Mouse (Mus musculus) brain, embryonic 18.5 days (tissue): ENCODE results near the gene Cenpu.
"Not testable (repeated sequence)": the region's sequence is repeated elsewhere in the genome, so short reads cannot be mapped to it uniquely, and the experiment has no call there.

Experiments
- DNase-seq: peaks from one replicate; pipeline ENCODE4 v3.0.0-alpha.2; 2012; ENCODE audit warnings: low read depth, low spot score

Cenpu gene

DNA sequence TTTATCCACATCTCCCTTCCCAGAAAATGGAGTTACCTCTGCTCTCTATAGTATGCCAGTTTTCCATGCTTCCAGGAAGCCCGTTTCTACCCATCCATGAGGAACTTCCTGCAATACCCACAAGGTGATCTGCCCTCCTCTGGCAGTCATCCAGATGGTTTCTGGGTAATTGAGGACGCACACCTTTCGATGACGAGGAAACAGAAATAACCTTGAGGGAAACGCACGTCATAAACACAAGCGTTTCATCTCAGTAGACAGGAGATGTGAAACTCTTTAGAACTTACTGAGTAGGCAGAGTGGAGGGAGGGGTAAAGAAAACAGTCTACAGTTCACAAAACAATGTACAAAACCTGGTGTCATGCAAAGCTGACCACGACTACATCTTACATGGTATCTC is 1.8 kb upstream of the Cenpu start:
- DNase-seq: no peak

DNA sequence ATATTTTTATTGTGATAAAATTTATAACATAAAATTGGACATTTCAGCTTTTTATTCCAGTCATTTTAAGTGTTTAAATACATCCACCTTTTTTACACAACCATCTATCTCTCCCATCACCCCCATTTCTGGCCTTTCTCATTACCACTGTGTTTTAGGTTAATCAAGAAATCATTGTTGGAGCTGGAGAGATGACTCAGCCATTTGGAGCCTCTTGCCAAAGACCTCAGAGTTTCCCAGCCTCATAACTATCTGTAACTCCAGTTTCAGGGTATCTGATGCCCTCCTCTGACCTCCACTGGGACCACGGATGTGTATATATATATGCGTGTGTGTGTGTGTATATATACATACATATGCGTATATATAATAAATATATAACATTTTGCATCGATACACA is 799 bp upstream of the Cenpu start:
- DNase-seq: no peak

DNA sequence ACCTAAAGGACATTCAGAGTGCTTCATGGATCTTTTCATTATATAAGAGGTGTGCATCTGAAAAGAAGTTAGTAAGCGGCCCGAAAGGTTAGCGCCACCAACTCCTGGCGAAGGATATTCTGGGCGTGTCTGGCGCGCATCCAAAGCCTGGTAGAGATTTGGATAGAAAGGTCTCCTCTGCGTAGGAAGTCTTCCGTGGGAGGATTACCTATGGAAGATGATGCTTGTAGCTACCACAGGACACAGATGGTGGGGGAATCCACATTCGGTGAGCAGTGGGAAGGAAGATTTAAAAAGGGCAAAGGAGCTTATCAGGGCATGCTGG is 575 bp downstream of the Cenpu start:
- no peak for DNase-seq

DNA sequence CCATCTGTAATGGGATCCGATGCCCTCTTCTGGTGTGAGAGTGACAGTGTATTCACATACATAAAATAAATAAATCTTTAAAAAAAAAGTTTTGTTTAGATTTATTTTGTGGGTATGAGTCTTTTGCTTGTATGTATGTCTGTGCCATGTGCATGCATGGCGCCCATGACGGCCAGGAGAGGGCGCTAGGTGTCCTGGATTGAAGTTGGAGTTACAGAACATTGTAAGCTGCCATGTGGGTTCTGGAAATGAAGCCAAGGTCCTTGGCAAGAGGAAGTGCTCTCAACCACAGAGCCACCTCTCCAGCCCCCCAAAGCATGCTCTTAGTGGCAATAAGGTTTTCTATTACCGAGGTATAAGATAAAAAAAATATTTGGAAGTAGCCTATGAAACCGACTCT is 7.6 kb downstream of the Cenpu start:
- DNase-seq: no peak

DNA sequence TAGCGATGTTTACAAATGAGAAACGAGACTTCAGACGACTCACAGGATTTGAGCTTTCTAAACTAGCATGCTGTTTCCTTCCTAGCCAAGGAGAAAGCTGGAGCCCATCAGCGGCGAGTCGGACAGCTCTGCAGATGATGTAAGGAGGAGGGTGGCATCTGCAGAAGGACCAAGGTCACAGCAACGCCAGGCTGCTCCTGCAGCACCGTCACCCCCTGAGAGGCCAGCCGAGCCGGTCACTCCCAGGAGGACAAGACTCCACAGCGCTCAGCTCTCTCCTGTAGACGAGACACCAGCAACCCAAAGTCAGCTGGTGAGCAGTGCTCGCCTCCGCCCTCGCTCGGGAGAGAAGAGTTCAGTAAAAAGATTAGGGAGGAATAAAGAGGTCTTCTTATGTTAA is 10.5 kb downstream of the Cenpu start:
- no peak for DNase-seq

DNA sequence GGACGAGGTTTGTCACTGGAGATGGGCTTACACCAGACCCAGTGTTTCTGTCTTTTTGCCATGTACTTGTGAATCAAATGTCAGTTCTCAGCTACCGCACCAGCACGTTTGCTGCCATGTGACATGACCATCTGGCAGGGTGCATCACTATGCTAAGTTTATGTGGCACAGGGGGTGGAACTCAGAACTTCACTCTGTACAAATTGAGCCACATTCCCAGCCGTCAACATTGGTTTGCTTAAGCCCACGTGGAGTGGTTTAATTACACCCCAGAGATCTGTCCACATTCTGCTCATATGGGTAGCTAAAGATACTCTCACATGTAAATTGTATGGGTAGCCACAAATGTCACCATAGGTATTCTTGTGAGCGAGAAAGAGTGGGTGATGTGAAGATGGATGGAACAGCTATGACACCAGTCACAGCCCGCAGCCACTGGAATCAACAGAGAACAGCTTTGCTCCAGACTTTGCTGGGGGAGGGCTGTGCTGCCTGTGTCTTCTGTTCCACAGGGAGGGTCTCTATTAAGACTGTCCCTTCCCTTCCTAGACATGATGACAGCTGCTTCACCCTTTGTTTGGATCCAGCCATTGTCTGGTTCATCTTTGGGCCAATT is 15.2 kb downstream of the Cenpu start:
- DNase-seq: no peak

DNA sequence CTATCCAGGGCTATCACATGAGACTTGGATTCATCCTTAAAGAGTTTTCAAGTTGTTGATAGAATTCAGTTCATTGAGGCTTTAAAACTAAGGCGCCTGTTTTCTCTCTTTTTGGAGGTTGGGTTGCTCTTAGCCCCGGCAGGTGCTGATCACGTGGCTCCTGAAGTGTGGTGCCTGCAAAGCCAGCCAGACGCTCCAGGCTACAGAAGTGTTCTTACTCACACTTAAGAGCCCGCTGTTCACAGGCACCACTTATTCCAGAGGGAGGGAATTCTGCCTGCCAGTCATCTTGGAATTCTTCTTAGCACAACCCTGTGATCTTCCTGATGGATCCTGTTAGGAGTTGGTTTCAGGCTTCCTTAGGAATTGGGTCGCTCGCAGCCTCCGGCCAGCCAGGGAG is 16.1 kb downstream of the Cenpu start:
- DNase-seq: no peak

DNA sequence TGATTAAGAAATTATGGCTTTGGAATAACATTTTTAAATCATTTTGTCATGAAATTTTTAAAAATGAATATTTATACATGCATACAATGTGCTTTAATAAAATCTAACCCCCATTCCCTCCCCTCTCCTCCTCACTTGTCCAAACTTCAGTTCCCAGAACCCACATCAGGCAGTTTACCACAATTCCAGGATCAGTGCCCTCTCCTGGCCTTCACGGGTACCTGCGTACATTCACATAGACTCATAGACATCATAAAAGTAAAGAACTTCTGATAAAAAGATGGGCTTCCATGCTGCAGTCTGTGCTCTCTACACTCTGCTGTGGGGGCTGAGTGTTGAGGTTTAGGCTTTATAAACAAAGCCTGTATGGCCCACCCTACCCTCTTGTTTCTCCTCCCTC is 17.1 kb downstream of the Cenpu start:
- DNase-seq: no peak

DNA sequence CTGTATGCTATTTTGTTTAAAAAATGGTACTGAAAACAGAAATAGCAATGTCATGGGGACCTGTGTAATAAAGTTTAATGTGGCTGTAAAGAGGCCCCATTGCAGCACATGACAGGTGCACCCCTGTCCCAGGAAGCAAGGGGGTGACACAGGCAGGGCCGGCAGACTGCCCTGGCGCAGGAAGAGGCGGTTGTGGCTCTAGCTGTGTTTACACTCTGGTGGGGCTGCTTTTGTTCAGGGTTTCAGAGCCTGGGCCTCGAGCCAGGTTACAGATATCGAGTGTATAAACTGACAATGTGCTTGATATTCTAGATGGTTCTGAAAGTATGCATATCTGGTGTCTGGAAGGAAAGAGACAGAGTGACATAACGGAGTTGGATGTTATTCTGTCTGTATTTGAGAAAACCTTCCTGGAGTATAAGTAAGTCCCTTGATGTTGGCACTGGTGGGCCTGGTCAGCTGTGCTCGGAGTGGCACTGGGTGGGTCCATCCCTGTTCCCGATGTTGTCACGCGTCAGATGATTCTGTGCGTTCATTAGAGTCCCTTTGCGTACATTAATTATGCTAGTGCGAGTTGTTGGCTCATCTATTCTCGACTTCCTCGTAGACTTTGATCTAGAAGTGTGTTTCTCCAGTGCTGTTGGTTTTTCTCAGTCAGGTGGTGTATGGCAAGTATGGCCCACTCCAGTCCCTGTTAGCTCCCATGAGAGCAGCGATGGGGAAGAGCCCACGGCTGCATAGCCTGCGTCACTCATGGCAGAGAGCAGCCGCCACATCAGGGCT is 18.0 kb downstream of the Cenpu start:
- DNase-seq: no peak

DNA sequence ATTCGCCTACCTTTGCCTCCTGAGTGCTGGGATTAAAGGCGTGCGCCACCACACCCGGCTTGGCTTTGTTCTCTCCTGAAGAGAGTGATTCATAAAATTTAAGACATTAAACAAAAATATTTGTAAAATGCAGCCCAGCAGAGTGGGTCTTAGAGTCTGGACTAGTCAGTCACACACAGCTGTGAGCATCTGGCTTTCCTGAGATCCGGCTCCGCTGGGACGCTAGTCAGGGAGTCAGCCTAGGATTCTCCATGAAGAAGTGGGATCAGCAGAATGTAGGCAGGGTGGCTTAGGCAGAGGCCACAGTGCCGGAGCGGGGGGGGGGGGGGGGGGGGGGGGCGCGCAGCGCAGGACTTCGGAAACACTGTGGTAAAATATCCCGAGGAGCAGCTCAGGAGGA is 18.8 kb downstream of the Cenpu start:
- no peak for DNase-seq

DNA sequence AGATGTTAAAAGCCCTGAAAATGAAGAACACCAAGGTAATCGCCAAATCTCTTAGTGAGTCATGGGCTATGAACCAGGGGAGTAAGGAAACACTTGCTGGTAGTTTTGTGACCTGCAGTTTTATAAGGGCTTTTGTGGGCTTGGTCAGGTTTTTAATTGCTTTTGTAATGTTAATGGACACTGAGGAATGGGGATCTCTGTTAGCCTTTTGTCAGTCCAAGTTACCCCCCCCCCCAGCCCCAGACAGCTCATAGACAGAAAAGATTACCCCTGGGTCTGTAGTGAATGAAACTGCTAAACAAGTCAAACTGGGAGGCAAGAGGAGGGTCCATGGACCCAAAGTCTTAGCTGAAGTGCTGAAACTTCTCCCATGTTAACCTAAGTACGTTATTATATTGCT is 21.6 kb downstream of the Cenpu start:
- DNase-seq: no peak

DNA sequence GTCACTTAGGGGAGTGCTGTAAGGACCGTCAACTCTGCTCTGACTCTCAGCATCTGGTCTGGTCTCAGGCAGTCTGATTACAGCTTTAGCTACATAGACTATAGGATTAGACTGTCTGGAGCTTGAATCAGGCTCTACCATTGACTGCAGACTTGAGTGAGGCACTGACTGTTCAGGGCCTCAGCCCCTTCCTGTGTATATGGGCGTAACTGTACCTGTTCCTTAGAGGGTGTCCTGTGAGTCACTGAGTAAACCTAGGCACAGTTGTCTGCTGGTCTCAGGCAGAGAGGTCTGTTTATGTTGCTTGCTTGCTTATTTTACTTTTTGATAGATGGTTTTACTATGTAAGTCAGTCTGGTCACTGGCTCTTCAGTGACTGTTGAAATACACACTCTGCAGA is 22.1 kb downstream of the Cenpu start:
- no peak for DNase-seq

DNA sequence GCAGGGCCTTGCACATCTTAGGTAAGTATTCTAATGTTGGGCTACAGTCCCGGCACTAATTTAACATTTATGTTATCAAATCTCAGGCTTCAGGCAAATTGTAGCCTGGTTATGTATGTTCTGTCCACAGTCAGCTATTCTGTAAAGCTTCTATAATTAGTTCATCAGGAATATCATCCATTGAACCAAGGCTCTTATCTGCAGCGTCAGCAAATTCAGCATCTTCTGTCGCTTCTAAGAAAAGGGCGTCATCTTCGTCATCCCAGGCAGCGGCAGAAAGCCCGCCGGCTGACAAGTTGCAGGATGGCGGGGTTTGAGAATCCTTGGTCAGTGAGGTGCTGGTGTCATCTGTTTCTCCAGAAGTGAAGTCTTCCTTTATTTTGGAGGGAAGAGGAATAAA is 27.0 kb downstream of the Cenpu start:
- no peak for DNase-seq

DNA sequence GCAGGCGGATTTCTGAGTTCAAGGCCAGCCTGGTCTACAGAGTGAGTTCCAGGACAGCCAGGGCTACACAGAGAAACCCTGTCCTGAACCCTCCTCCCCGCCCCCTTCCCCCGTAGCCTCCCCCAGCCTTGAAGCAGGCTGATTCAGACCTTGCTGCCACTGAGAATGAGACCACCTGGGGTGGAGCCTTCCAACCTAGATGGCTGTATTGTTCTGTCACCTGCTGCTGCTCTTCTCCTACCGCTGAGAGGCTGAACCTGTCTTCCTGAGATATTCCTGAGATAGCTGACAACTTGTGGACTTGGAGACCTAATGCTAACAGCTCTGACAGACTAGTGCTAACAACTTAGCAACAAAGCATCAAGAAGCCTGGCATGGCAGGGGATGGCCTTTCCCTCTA is 32.5 kb downstream of the Cenpu start:
- DNase-seq: not testable (repeated sequence)

DNA sequence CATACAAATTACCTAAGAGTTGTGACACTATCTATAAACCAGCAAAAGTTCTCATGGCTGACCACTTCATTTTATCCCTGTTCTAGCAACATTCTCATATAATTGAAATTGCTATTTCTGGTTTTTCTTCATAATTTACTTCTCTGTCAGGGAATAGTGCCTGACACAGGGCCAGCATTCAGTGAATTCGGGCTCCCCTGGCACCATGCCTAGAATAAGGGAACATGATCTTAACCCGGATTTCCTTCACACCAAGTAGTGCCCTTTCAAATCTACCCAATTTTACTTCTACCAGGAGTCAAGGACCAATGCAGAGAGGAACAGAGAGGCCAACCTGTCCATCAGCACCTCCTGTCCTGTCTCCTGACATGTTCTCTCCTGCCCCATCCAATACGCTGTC is 33.7 kb downstream of the Cenpu start:
- DNase-seq: no peak

DNA sequence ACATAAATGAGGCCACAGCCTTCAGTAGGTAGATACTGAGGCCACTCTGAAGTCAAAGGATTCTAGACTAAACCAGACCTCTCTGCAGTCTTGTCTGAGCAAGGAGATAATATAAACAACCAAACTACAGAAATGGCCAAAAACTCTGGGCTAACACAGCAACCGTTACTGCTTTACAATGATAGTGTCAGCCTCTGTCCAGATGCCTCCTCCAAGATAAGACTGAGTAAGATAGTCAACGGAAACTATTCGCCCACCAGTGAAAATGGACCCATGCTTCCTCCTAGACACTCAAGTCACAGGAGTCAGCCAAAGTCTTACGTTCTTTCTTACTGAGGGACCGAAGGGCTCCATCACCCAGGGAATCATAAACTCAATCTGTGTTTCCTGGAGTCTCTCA is 36.1 kb downstream of the Cenpu start:
- DNase-seq: no peak

DNA sequence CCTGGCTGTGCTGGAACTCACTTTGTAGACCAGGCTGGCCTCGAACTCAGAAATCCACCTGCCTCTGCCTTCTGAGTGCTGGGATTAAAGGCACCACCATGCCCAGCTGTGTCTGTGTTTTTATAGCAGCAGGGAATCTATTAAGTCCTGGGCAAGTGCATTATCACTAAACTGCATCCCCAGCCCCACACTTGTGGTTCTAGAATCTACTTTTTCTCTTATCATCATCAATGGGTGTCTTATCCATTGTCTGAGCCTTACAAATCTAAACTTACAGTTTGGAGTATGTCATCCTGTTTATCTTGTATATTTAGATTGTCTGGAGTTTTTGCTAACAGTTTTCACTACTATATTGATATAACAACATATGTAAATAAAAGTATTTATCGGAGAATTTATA is 36.8 kb downstream of the Cenpu start:
- DNase-seq: no peak

DNA sequence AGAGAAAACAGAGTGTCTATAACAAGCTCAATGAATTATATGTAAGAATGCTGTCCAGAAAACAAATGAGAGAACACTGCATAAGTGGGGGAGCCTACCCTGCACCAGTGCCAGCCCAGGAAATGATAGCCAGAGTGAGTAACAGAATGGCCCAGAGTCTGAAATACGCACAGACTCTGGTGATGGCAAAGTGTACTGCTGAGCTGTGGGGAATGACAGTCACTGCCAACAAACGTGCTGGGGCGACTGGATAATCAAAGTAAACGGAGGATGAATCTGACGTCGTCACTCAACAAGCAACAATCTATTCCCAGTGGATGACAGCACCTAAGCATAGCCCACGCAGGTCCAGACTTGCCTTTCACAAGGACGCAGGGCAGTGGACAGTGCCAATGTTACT is 41.2 kb downstream of the Cenpu start:
- DNase-seq: no peak

DNA sequence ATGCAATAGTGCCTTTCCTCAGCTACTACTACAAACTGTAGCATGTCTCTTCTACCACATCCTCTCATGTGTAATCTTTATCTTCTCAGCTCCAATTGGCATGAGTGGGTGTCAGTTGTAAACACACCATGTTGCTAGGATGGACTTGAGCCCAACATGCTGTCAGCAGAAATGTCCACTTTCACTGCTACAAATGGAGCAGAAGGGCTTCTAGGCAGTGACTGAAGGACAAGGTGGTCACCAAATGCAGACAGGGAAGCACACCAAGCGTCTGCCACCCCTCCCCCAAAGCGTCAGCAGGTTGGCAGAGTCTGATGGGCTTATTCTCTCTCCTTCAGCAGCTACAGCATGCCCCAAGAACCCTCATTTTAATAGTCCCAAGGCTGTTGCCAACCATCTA is 41.9 kb downstream of the Cenpu start:
- DNase-seq: no peak

DNA sequence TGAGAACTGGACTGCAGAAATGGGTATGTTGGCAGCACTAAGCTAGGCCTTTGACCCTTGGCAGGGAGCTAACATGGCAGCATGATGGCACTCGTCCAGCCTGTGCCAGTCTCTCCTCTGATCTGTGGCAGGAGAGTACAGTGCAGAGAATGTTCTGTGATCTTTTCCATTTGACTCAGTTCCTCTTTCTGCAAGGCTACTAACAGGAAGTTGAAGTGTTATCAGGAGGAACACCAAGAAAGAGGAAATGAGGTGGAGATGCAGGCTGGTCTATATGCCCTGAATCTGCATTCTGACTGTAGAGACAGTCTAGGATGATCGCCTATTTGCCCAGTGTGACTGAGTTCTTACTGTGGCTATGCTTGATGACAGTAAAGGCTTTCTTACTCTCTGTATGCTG is 43.8 kb downstream of the Cenpu start:
- no peak for DNase-seq

DNA sequence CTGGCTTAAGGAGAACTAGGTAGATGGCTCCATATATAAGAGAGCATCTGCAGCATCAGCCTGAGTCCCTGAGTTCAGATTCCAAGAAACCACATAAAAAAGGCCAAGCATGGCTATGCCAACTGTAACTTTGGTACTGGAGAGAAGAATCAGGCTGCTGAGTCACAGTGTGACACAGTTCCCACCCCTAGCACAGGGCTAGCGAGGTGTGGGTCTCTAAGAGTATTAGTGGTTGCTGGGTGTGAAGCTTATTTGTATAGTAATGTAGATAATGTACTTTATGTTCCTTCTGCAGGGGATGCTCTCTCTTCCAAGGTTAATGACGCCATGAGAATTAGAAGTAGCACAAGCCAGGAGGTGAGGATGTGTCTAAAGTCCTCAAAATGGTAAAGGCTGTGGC is 44.7 kb downstream of the Cenpu start:
- DNase-seq: no peak

DNA sequence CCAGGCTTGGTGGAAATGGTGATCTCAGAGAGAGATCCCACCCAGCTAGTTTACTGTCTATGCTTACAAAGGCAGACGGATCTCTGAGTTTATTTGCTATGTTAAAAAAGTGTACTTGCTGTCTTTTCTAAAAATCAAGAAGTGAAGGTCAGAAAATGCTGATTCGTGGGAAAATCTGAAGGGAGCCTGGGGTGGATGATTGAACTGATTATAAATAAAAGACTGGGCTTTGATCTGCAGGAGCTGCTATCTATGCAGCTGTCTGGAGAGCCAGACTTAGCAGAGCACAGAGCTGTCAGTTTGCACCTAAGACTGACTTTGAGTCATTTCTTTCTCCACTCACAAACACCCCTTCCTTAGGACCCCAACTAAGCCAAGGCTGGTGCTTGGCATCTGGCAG is 45.6 kb downstream of the Cenpu start:
- DNase-seq: no peak

DNA sequence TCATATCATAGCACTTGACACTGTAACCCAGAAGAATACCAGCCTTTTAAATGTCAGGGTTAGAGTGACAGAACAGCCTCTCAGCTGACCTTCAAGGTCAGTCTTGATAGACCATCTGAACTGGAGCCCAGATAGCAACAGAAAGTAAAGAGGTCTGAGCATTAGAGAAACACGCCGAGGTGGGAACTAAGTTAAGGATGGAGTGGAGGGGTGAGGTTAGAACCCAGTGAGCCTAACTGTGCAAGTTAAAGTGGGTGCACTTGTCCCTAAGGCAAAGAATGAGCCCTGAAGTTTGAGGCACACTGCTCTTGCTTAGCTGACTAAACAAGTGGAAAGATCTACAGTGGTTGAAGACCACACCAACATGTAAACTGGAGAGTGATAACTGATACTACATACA is 46.3 kb downstream of the Cenpu start:
- no peak for DNase-seq

DNA sequence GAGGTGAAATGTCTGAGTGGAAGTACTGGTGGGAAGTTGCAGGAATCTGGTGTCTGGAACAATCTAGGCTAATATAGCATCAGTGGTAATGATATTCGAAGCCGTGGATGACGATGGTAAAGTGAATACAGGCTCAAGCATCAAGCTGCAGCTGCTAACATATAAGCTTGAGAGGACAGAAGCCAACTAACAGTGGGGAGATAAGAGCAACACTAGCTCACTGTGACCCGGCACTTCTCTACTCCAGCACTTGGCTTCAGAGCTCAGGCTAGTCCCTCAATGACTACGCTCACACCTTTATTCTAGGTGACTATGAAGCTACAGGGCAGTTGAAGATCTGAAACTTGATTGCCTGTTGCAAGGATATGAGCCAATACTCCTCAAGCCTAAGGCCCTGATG is 46.9 kb downstream of the Cenpu start:
- no peak for DNase-seq
